Mouse (Mus musculus) stomach, postnatal 0 days (tissue): ENCODE data around the gene Tas2r137.

Experiments
- CTCF ChIP-seq: IDR thresholded peaks from 2 replicates; pipeline ENCODE4 v1.5.1; 2016; ENCODE audit warnings: antibody characterized with exemption, low read depth, mild to moderate bottlenecking, moderate library complexity
- EP300 ChIP-seq: optimal IDR thresholded peaks from 2 replicates; pipeline ENCODE3; 2016; ENCODE audit warnings: antibody characterized with exemption

- TF ChIP-seq CTCF (no peak), EP300 (no peak)
Observed at GRCm38 (mm10) chr6:40443281-40443928, 47.6 kb upstream of the Tas2r137 start.
